20 mouse cellular contexts compared by ENCODE assay signal in genomic region chr2:16398006-16398405, GRCm38 (mm10). TPM values are rescaled to one million over a fixed set of nuclear protein-coding genes. Genes with fewer than 3 reads are reported as not detected.
DNase-seq lines count a peak whose midpoint lies in the region; ATAC-seq lines count a peak whose summit lies in the region.
"Had no signal": no experiment of that assay in that cellular context is flagged by ENCODE, and none has a peak within 500 bp of the region (broad histone marks: within the 10 kb centered on the region; RNA-seq: fewer than 3 reads in every experiment).

No protein-coding gene starts in this region.

- H3K27me3 ChIP-seq in kidney, embryonic 14.5 days (ENCODE audit: control insufficient read depth, insufficient read depth, low read length): no peaks in the 10 kb centered on the region
- no peaks in the 10 kb centered on the region for H3K27me3 ChIP-seq in kidney, embryonic 15.5 days
- H3K27me3 ChIP-seq: embryonic facial prominence, embryonic 12.5 days; forebrain, embryonic 13.5 days; forebrain, embryonic 15.5 days had no signal

- no peak for ATAC-seq in kidney, embryonic 14.5 days (ENCODE audit: low FRiP score, low TSS enrichment)
- no peak for ATAC-seq in kidney, embryonic 15.5 days (replicated peaks; ENCODE audit: low FRiP score)
- ATAC-seq: forebrain, embryonic 13.5 days; forebrain, embryonic 15.5 days had no signal

- WGBS in kidney, embryonic 14.5 days: 91% methylated on average over 1 of the region's 1 CpGs
- 85% methylated on average over 1 of the region's 1 CpGs for WGBS in kidney, embryonic 15.5 days

- no peaks in the 10 kb centered on the region for H3K4me1 ChIP-seq in kidney, embryonic 14.5 days (ENCODE audit: control insufficient read depth, insufficient read depth, low read length)
- no peaks in the 10 kb centered on the region for H3K4me1 ChIP-seq in kidney, embryonic 15.5 days
- H3K4me1 ChIP-seq: embryonic facial prominence, embryonic 10.5 days; embryonic facial prominence, embryonic 12.5 days; forebrain, embryonic 13.5 days; forebrain, embryonic 15.5 days had no signal

- H3K9ac ChIP-seq in kidney, embryonic 14.5 days (ENCODE audit: low read depth, low read length): no peak overlapping the region
- H3K9ac ChIP-seq in kidney, embryonic 15.5 days: no peak overlapping the region
- H3K9ac ChIP-seq: embryonic facial prominence, embryonic 12.5 days; forebrain, embryonic 13.5 days; forebrain, embryonic 15.5 days had no signal

- no peak overlapping the region for H3K4me2 ChIP-seq in kidney, embryonic 14.5 days (replicated peaks; ENCODE audit: low read depth, low read length)
- no peak overlapping the region for H3K4me2 ChIP-seq in kidney, embryonic 15.5 days
- H3K4me2 ChIP-seq: embryonic facial prominence, embryonic 12.5 days; forebrain, embryonic 13.5 days; forebrain, embryonic 15.5 days had no signal

- DNase-seq in kidney, adult 11 months: peak; percentile 21
- DNase-seq in kidney, adult 8-10 months: peak; percentile 54 to 56
- DNase-seq in kidney, postnatal 14 days: peak; percentile 13
- no peak for DNase-seq in kidney, postnatal 4 days
- peak; percentile 46 to 48 for DNase-seq in kidney, postnatal 36 days
- DNase-seq in adipocyte (ENCODE audit: low spot score): no peak
- DNase-seq: adrenal gland, adult 8-10 months; adrenal gland, postnatal 14 days; adrenal gland, postnatal 36 days; cerebellum, adult 11-12 months; cerebellum, adult 2 months; cerebellum, adult 9-10 months; cerebellum, postnatal 10 days; cerebellum, postnatal 25 days had no signal

- no peak overlapping the region for H3K27ac ChIP-seq in kidney, embryonic 14.5 days (ENCODE audit: low read depth, low read length)
- H3K27ac ChIP-seq in kidney, embryonic 15.5 days: no peak overlapping the region
- H3K27ac ChIP-seq: embryonic facial prominence, embryonic 10.5 days; embryonic facial prominence, embryonic 12.5 days; forebrain, embryonic 13.5 days; forebrain, embryonic 15.5 days had no signal

- H3K9me3 ChIP-seq in kidney, embryonic 14.5 days (ENCODE audit: control insufficient read depth, low read length): no peaks in the 10 kb centered on the region
- no peaks in the 10 kb centered on the region for H3K9me3 ChIP-seq in kidney, embryonic 15.5 days (replicated peaks)
- H3K9me3 ChIP-seq: embryonic facial prominence, embryonic 10.5 days; embryonic facial prominence, embryonic 12.5 days; forebrain, embryonic 13.5 days; forebrain, embryonic 15.5 days had no signal

- no peaks in the 10 kb centered on the region for H3K36me3 ChIP-seq in kidney, embryonic 14.5 days (ENCODE audit: control insufficient read depth, insufficient read depth, low read length)
- H3K36me3 ChIP-seq in kidney, embryonic 15.5 days: no peaks in the 10 kb centered on the region
- H3K36me3 ChIP-seq: embryonic facial prominence, embryonic 10.5 days; embryonic facial prominence, embryonic 12.5 days; forebrain, embryonic 15.5 days had no signal

- H3K4me3 ChIP-seq in kidney, embryonic 14.5 days (ENCODE audit: low read length): no peak overlapping the region
- no peak overlapping the region for H3K4me3 ChIP-seq in kidney, embryonic 15.5 days (replicated peaks)
- H3K4me3 ChIP-seq: embryonic facial prominence, embryonic 10.5 days; embryonic facial prominence, embryonic 12.5 days; forebrain, embryonic 13.5 days; forebrain, embryonic 15.5 days had no signal

RNA-seq across cellular contexts. Expression of gene Plxdc2, which starts 41.9 kb away (rescaled TPM):
- 26.0 and 40.6 TPM in 2 replicates for polyA plus RNA-seq in kidney, embryonic 14.5 days (2014; fragmentation: Nextera tagmentation; extraction: Ambion mirVana)
- polyA plus RNA-seq in kidney, embryonic 15.5 days (2015; fragmentation: Nextera tagmentation; extraction: Ambion mirVana): 37.5 and 39.4 TPM in 2 replicates

Comparison
In these comparisons a context has a peak if more than half of its experiments do, and no peak if none do; other contexts are left out.
1. DNase-seq: peak in kidney, adult 11 months (single experiment), kidney, adult 8-10 months (2 of 2), kidney, postnatal 14 days (single experiment) and kidney, postnatal 36 days (2 of 2); none in kidney, postnatal 4 days (0 of 2) and adipocyte (single experiment).